Mouse (Mus musculus): Measurements from ENCODE around the gene Mrpl40.
"Not testable (repeated sequence)": the region's sequence is repeated elsewhere in the genome, so short reads cannot be mapped to it uniquely, and the experiment has no call there.

- not testable (repeated sequence) for TF ChIP-seq CTCF, EP300 (IDR thresholded peaks at IDR 0.05; ENCODE audit: low read depth)
These were observed 27.0 kb downstream of the Mrpl40 start for GRCm38 (mm10) chr16:18849521-18850190.
